Mouse (Mus musculus): ENCODE results near the gene Pet100.
"Not testable (repeated sequence)": the region's sequence is repeated elsewhere in the genome, so short reads cannot be mapped to it uniquely, and the experiment has no call there.

Gene Pet100

DNA sequence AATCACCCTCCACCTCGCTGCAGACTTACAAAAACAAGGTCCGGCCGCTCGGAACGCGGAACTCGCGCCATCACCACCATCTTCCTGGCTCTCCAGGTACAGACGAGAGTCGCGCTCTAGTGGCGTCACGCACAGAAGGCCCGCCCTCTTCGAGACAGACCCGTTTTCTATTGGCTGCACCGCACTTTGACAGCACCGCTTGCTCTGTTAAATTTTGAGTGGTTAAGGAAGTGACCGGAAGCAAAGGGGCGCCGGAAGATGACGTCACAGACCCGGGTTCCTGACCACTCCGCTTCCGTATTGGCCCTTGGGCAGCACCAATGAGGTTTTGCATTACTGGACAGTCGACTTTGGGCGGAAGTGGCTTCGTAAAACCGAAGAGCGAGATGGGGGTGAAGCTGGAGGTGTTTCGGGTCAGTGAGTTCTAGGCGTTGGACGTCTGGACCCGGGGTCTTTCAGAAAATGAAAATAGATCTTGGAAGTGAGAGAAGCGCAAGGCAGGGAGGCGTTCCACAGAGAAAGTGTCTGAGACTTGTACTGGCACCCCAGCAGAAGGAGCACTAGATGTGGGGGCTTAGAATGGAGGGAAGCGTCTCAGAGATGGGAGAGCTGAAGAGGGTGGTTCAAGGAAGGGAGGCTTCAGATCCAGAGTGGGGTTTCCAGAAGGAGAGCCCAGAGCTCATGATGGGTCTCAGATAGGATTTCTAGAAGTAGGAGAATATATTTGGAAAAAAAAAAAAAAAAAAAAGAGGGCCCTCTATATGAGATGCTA, at the start of gene Pet100, which contains the start of gene Xab2:
Pet100 (plus strand) TSS at position 350 of the 772 bp plus-strand sequence.
Xab2 (minus strand) TSS at position 118 of the 772 bp plus-strand sequence.
- DNase-seq, result peak; percentile 100

DNA sequence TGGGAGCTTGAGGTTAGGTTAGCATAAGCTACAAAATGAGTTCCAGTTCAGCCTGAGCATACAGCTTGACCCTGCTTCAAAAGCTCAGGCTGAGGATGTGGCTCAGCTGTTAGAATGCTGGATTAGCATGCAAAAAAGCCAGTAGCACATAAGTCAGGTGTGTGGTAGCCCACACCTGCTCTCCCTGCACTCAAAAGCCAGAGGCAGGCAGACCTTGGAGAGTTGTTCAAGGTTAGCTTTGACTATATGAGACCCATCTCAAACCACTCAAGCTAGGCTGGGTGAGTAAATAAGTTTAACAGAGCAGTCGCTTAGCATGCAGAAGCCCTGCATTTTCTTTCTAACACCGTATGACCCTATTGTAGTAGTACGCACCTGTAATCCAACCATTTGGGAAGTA, 46.8 kb upstream of the Pet100 start:
- DNase-seq, result no peak

DNA sequence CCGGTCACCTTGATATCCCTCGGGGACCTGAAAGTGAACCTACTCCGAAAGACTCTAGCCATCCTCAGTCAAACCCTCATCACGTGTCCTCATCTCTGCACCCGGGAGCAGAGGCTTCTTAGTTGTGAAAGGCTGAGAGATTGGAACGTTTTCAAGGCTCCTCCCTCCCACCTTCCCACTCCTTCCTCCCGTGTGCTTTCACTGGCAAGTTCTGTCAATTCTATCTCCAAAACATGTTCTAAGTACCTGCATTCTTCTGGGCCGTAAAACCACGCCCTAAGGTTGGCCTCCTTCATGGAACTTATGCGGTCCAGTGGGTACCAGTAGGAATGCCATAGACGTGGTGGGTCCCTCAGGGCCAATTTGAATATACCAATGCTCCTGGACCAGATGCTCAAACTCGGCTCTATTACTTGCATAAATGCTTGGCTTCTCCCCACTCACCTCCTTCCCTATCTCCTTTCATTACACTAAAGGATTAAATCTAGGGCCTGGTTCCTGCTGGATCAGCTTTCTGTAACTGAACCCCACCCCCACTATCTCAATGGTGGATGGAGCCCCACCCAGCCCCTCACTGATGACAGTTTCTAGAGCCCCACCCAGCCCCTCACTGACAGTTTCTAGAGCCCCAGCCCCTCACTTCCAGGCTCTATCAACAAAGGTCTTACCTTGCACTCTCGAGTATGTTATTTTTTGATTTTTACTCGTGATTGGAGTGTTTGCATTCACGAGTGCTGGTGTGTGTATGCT, 45.0 kb upstream of the Pet100 start:
- DNase-seq, result no peak

DNA sequence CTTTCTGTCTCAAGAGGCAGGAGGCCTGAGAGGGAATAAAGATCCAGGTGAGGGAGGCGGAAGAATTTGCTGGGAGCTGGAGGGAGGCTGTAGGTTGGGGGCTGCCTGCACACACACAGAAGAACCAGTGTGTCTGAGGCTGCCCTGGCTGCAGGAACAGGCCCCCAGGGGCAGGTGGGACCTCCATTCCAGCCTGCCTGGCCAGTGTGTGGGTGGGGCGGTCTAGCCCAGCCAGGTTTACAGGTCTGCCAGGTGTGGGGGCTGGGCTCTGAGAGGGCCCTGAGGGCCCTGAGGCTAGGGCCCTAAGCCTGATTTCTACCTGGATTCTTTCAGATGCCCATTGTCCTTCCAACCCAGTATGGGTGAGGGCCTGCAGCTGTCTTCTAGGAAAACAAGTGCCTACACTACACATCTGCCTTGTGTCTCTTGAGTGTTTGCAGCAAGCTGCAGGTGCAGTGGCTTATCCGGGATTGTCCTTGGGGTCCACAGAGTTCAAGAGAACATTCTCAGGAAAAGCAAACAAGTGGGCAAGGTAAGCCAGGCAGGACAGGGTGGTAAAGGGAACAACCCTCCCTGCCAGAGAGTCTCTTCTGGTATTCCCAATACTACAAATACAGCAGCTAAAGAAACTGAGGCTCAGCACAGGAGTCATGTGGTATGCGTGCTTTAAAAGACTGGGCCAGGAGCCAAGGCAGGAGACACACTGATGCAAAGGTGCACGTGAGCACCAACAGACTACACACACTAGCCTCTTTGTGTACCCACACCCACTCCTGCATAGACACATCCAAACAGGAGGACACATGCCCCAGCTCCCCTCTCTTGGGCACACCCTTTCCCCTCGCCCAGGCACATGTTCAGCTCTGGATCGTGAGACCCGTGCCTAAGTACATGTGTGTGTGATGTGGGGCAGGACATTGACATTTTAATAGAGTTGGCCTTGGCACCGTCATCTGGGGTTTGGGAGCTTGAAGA, 41.7 kb upstream of the Pet100 start:
- no peak for DNase-seq

DNA sequence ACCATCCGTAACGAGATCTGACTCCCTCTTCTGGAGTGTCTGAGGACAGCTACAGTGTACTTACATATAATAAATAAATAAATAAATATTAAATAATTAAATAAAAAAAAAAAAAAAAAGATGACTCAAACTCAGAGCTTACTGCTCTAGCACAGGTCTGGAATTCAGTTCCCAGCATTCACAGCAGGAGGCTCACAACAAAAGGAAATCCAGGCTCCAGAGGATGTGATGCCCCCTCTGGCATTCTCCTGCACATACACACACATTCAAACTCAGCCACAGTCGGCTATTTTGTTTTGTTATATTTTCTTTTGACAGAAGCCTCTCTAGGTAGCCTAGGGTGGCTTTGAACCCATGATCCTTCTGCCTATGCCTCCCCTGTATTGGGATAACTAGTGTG, 39.4 kb upstream of the Pet100 start:
- DNase-seq, result not testable (repeated sequence)

DNA sequence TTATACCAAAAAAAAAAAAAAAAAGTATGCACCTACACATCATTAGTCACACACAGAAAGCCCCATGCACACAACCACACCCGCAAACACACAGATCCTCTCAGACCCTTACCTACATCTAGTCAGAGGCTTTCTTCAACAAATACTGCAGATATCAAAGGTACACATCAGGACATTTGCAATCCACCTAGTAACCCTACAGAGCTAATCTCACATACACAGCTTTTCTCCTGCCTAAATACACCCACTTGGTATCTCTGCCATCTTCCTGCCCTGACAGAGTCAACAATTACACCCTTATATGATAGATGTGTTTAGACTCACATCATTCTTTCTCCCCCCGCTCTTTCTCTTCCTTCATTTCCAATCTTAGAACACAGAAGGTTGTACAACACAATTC, 34.9 kb upstream of the Pet100 start:
- no peak for DNase-seq

DNA sequence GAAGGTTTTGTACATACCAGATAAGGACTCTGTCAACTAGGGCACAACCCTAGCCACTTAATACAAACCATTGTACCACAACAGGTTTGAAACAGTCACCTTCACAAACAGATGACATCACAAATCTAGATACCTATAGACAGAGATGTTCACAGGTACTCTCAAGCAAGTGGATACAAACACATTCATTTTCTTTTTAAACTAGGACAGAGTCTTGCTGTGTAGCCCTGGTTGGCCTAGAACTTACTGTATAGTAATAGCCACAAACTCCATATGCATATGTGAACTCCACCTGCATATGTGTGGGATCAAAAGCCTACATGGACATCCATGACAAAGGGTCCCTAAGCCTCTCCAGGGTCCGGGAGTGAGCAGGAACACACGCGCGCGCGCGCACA, 34.4 kb upstream of the Pet100 start, which contains the start of gene Camsap3:
Camsap3 (plus strand) TSS at position 301 of the 398 bp plus-strand sequence.
- no peak for DNase-seq

DNA sequence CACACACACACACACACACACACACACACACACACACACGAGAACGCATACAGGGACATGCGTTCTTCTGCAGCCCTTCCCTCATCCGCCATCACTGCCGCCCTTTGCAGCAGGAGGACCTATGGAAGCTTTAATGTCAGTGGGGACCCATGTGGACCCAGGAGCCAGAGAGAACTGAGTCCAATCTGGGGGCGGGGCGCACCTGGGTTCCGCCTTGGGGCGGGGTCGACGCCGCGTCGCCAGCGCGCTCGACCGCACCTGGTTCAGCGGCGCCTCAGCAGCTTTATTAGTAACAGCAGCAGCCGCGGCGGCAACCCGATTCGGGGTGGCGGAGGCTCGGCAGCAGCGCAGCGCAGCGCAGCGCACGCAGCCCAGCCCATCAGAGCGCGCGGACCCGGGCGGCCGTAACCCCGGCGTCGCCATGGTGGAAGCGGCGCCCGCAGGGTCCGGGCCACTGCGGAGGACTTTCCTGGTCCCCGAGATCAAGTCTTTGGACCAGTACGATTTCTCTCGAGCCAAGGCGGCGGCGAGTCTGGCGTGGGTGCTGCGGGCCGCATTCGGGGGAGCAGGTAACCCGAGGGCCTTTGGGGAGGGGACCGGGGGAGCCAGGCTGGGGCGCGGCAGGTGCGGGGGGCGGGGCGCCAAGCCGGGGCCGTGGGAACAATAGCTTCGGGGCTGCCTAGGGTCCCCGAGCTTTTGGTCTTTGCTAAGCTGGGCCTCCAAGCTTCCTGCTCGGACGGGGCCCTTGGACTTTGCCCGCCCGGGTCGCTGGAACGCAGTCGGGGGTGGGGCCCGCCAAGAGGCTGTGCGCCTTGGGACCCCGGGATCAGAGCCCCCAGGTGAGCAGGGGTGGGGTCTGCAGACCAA, 33.7 kb upstream of the Pet100 start:
- DNase-seq, result peak; percentile 61

DNA sequence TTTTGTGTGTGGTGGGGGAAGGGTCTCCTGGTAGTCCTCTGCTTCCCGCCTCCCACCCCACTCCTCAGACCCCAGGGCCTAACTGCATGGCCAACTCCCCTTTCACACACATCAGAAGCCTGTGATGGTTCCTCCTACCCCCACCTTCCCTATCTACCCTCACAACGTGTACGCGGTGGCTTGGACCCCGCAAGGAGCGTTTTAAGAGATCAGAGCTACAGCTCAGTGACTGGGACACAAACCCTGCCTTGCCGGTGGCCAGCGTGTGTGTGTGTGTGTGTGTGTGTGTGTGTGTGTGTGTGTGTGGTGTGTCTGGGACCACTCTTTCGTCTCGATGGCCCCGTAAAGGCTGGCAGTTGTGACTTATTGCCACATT, 33.1 kb upstream of the Pet100 start:
- no peak for DNase-seq

DNA sequence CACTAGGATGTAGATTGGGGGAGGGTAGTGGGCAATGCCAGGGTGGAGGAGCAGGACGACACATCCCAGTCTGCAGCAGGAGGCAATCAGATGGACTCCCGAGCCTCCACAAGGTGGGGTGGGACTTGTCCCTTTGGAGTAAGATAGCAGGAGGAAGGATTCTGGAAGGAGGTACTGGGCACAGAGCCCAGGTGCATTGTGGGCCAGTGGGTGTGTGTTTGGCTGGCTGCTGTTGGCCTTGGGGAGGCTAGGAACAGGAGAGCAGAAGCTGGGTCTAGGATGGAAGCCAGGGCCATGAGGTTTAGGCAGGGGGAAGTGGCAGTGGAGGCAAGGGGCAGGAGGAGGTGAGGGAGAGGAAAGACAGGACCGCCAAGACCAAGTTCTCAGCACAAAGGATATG, 27.9 kb upstream of the Pet100 start:
- no peak for DNase-seq

DNA sequence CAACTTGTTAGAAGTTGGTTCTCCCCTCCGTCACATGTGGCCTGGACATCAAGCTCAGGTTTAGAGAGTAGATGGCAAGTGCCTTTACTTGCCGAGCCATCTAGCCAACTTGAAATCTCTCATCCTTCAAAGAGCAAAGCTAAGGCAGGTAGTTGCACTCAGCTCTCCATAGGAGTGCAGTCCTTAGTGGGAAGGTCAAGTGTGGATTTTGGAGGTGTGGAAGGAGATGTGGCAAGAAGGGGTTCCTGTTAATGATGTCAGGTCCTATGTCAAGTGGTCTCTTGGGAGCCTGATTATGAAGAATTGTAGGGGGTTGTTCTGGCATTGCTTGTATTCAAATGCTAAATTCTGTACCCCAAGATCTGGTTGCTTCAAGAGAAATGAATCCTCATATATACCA, 26.9 kb upstream of the Pet100 start:
- DNase-seq, result no peak

DNA sequence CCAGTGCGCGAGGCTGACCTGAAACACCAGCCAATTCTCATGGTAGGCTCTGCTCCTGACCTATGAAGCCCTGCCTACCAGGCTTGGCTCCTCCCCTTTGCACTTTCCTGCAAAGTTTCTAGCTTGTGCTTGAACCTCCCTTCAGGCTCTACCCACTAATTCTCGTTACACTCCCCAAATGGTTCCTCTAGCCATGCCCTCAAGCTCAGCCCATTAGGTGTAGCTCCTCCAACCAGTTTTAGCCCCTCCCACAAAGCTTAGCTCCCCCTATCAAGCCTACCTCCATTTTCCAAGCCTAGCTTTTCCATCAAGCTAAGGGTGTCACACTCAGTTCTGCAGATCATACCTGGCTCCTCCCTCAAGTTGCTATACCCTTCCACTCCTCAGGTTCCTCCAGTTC, 23.3 kb upstream of the Pet100 start:
- DNase-seq, result no peak

DNA sequence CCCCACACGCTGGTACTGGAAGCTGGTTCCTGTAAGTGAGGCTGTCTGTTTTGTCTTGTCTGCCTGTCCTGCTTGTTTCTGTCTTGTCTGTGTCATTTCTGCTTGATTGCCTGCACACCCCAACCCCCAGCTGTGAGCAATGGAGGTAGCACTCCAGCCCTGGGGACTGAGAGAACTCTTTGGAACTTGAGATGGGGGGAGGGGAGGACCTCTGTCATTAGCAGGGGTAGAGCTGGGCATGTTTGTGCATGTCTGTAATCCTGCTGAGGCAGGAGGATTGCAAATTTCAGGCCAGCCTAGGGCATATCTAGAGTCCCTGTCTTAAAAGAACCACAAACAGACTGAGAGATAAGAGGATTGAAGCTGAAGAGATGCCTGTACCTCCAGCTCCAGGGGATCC, 22.1 kb upstream of the Pet100 start:
- DNase-seq, result no peak

DNA sequence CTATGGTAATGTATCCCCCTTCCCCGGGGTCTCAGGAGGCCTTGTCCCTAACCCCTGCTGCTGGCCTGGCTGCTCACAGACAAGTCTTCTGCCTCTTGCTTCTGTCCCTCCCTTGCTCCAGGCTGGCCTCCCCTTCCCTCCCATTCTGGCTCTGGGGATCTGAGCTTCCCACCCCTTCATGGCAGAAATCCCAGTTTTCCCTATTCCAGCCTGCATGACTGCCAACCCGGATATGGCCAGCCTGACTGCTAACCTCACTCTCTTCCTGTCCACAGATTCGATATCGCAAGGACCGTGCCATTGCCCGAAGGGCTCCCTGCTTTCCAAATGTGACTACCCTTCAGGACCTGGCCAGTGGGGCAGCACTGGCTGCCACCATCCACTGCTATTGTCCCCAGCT, 20.9 kb upstream of the Pet100 start:
- DNase-seq, result no peak

DNA sequence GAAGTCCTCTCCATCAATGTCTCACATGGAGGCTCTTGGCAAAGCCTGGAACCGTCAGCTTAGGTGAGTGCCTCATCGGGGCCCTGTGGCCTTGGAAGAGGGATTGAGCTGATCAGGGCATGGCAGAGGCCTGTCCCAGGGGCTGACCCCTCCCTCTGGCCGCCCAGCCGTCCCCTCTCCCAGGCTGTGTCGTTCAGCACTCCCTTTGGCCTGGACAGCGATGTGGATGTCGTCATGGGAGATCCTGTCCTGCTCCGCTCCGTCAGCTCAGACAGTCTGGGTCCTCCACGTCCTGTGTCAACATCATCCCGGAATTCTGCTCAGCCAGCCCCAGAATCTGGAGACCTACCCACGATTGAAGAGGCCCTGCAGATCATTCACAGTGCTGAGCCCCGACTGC, 17.9 kb upstream of the Pet100 start:
- DNase-seq, result no peak

DNA sequence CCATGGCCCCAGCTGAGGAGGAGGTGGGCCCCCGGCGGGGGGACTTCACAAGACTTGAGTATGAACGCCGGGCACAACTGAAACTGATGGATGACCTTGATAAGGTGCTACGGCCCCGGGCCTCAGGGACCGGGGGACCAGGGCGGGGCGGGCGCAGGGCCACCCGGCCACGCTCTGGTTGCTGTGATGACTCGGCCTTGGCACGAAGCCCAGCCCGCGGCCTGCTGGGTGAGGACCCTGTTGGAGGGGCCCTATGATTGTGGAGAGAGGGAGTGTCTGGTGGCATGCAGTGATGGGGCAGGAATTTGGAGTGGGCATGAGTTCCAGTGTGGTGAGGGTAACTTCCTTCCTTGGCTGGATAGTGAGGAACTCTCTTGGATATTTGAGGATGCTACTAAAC, 14.8 kb upstream of the Pet100 start:
- DNase-seq, result no peak

DNA sequence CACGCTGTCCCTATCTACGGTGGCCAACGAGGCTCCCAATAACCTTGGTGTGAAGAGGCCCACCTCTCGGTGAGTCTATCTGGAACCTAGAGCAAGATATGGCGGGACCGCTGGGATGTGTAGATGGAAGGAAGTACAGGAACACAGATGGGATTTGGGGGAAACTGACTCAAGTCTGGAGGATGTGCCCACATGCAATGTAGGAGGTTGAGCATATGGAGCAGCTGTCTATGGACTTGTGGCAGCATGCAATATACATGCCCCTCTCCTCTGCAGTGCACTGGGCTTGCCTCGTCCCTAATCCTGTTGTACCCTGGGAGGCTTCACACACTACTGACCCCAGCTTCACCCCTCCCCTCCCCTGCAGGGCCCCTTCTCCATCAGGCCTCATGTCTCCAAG, 13.5 kb upstream of the Pet100 start:
- DNase-seq, result peak; percentile 68

DNA sequence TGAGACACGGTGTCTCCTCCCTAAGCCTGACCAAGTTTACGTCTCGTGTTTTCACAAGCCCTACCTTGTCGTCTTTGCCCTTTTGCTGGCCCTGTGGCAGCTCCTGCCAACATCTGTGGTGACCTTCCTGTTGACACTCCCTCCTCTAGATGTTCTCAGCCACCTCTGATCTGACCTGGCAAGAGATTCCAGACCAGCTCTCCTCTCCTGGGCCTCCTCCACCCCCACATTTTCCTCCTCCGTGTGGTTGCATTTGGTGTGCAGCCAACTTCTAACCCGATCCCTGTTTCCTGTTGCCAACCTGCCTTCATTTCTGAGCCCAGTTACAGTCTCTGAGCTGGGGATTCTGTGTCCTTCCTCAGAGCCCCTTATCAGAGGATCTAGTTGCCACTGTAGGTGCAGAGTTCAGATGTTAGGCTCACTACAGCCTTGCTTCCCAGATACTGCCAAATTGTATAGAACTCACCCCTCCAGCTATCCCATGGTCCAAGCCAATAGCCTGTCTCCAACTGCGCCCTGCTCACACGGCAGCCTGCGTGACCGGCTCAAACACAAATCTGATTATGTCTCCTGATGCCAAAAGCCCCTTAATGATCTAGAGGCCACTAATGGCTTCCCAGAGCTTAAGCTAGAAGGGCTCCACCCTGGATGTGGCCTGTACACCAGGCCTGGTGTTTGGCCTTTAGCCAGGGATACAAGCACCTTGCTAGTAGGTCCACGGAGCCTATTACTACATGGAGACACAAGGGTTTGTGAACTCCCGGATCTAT, 12.1 kb upstream of the Pet100 start:
- no peak for DNase-seq

DNA sequence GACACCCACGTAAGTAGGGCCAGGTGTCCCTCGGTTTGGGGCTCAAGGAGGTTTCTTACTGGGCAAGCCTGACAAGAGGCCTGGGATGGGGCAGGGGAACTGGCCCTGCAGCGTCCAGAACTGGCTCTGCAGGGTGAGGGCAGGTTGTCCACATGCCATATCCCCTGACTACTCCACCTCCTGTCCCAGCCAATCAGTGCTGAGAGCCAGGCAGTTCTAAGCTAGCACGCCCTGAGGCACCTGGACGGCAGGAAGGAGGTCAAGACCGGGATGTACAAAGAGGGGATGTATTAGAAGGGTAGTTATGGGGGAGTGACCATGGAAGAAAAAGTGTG, 11.6 kb upstream of the Pet100 start:
- DNase-seq, result no peak

DNA sequence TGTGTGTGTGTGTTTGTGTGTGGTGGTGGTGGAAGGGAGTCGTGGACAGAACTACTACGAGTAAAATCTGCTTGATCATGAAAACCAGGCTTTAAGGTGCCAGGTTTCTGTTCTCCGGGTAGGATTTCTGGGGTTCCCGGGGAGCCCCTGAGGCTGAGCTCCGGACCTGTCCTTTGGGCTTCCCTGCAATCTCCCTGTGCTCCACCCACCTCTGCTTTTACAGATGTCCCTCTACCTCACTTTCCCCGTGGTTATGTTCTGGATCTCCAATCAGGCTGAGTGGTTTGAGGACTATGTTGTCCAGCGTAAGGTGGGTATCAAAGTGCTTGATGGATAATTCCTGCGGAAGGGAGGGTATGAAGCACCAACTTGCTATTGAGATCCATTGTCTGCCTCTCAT, 771 bp downstream of the Pet100 start:
- DNase-seq, result no peak

DNA sequence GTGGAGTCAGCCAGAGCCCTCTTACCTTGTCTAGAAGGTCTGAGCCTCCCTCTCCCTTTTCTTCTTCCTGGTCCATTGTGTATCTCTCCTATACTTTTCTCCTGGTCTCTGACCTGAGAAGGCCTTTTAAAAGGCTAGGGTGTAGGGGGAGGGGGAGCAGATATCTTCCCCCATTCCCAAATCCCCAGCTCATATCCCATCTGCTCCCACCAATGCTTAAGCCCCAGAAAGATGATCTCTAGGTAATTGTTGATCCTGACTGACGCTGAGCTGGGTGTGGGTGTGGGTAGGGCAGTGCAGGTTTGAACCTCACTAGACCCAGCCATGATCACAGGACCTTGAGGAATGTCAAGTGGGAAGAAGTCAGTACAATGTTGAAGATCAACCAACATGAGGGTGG, 4.1 kb downstream of the Pet100 start, which contains the start of gene Pcp2:
Pcp2 (minus strand) TSS at position 101 of the 400 bp plus-strand sequence.
- no peak for DNase-seq

Measured in layer of hippocampus, adult 9-11 months (tissue).